Mouse (Mus musculus) olfactory bulb, adult 2 months (tissue): ENCODE results near the gene A630089N07Rik.
"Not testable (repeated sequence)": the region's sequence is repeated elsewhere in the genome, so short reads cannot be mapped to it uniquely, and the experiment has no call there.

Experiments
- CTCF ChIP-seq: fragments of 200-500 bp; IDR thresholded peaks from 2 replicates; pipeline ENCODE4 v1.5.1; 2012; ENCODE audit warnings: low read depth, mild to moderate bottlenecking, low read length, moderate library complexity; ENCODE audit not compliant: insufficient read depth
- POLR2A ChIP-seq: fragments of 200-500 bp; IDR thresholded peaks from 2 replicates; pipeline ENCODE4 v1.6.1; 2012; ENCODE audit warnings: mild to moderate bottlenecking, low read depth, low read length, moderate library complexity; ENCODE audit not compliant: insufficient read depth

DNA sequence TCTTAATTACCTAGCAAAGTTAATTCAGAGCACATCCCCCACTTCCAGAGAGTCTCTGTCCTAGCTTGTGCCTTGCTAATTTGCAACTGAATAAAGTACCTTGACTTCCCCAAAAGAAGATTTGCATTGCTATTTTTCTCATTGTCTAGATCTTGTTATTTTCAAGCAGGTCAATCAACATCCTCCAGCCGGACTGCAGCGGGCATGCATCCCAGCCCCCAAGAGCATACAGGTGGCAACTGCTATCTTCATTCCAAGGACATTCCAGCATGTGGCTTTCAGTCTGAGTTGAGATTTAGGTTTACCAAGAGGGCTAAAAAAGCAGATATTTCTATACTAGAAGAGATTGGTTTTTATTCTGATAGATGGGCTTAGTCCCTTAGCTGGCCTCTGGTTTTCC lies 47.3 kb downstream of the A630089N07Rik start:
- TF ChIP-seq POLR2A, CTCF: not testable (repeated sequence)
